Mouse (Mus musculus): ENCODE results near the gene 2610021A01Rik. TPM values are rescaled to one million over a fixed set of nuclear protein-coding genes. Genes with fewer than 3 reads are reported as not detected.
"Not testable (repeated sequence)": the region's sequence is repeated elsewhere in the genome, so short reads cannot be mapped to it uniquely, and the experiment has no call there.

Gene 2610021A01Rik
- 11.4 and 14.3 TPM in 2 replicates for polyA plus RNA-seq (2011; ENCODE audit: insufficient read length, low read depth, missing spikeins)

DNA sequence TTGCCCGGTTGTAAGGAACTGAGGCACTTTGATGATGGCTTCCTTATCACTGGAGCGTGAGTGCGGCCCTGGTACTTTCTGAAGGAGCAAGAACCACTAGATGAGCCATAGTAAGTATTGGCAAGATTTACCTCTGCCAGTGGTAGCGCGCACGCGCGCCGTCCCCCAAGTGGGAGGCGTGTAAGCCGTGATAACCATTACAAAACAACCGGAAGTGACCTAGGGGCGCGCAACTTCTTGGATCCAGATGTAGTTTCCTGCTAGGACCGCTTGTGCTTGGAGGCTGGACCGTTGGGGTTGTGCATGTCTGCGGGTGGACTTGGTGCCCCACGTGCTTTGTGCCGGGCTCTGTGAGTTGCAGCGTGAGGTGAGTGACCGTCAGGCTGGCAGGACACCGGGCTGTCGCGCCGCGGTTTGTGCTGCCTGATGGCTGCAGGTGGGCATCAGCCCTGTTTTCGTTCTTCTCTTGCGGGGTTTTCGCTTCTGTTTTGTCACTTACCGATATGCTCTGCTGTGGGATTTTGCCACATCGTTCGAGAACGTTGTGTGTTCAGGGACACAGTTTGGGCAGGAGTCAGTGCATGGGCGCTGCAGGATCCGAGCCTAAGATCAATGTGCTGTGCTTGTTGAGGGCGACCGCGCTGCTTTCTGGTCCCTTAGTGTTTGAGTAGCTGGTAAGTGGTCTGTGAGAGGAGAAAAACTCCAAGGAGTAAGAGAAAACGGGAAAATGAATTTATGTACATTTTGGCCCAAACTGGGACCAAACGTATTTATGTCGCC lies at the start of gene 2610021A01Rik:
2610021A01Rik (plus strand) TSS at position 197 of the 780 bp plus-strand sequence.
- Histone ChIP-seq H3K4me3 (ENCODE audit: insufficient read depth, low read length) (peak within 1 kb of the TSS; percentile 74), H3K27ac (ENCODE audit: insufficient read depth, low read length) (peak within 1 kb of the TSS; percentile 6; the same call in 1 of the 2 replicates)
- TF ChIP-seq POLR2A (IDR thresholded peaks at IDR 0.05; ENCODE audit: low read depth, low read length) (peak; percentile 76), CTCF (IDR thresholded peaks at IDR 0.05; ENCODE audit: borderline replicate concordance, insufficient read depth, low read length) (no peak)

DNA sequence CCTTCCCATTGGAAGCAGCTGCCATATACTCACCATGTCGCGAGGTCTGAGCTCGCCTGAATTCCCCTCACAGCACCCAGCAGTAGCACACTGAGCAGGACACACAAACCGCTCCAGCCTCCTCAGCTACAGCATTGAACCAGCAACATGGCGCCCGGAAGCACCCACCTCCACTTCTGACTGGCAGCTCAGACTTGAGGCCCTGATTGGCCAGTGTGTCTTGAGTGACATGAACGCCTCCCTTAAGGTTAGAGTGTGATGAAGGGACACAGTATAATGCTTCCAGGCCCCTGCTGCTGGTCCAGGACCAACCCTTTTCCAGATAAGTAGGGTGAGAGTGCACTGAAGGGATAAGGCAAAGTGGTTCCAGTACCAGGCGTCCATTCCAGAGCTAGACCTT lies 38.3 kb upstream of the 2610021A01Rik start:
- no peak overlapping the region for H3K27ac ChIP-seq (ENCODE audit: insufficient read depth, low read length)
- H3K4me1 ChIP-seq (ENCODE audit: control insufficient read depth, insufficient read depth, low read length): no peaks in the 10 kb centered on the region
- TF ChIP-seq POLR2A (IDR thresholded peaks at IDR 0.05; ENCODE audit: low read depth, low read length): no peak
- TF ChIP-seq CTCF (IDR thresholded peaks at IDR 0.05; ENCODE audit: borderline replicate concordance, insufficient read depth, low read length): no peak
- H3K4me3 ChIP-seq (ENCODE audit: insufficient read depth, low read length): no peak overlapping the region

More for the DNA sequence above, at the start of gene 2610021A01Rik:
- no peaks in the 10 kb centered on the region for H3K4me1 ChIP-seq (ENCODE audit: control insufficient read depth, insufficient read depth, low read length)

DNA sequence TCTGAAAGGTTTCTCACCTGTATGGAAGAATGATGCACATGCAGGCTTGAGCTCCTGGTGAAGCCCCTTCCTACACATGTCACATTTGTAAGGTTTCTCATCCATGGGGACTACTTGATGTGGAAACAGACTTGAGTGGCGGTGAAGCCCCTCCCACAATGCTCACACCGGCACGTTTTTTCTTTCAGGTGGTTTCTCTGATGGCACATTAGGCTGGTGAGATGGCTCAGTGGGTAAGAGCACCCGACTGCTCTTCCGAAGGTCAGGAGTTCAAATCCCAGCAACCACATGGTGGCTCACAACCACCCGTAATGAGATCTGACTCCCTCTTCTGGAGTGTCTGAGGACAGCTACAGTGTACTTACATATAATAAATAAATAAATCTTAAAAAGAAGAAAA lies 25.5 kb upstream of the 2610021A01Rik start, which contains the start of gene Gm6871:
Gm6871 (minus strand) TSS at position 101 of the 400 bp plus-strand sequence.
- H3K27ac ChIP-seq (ENCODE audit: insufficient read depth, low read length); H3K4me3 ChIP-seq (ENCODE audit: insufficient read depth, low read length); H3K4me1 ChIP-seq (ENCODE audit: control insufficient read depth, insufficient read depth, low read length): not testable (repeated sequence)

DNA sequence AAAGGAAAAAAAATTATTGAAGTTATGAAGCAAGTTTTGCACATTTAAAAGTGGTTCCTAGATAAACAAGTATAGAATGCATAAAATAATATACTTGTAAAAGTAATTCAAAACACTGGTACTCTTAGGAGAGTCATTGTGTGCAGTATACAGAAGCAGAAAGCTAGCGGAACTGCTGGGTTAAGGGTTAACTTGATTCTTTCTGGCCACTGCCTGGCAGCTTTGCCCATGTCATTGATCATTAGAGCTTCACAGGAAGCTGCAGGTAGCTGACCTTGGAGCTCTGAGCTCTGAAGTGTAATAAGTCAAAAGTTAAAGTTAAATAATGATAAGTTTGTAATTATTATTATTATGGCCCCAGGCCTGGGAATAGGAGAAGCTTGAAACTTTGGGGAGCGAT lies 21.1 kb upstream of the 2610021A01Rik start:
- no peak overlapping the region for H3K27ac ChIP-seq (ENCODE audit: insufficient read depth, low read length)
- no peak for TF ChIP-seq CTCF (IDR thresholded peaks at IDR 0.05; ENCODE audit: borderline replicate concordance, insufficient read depth, low read length)
- no peak for TF ChIP-seq POLR2A (IDR thresholded peaks at IDR 0.05; ENCODE audit: low read depth, low read length)
- H3K4me3 ChIP-seq (ENCODE audit: insufficient read depth, low read length): no peak overlapping the region
- H3K4me1 ChIP-seq (ENCODE audit: control insufficient read depth, insufficient read depth, low read length): no peaks in the 10 kb centered on the region

DNA sequence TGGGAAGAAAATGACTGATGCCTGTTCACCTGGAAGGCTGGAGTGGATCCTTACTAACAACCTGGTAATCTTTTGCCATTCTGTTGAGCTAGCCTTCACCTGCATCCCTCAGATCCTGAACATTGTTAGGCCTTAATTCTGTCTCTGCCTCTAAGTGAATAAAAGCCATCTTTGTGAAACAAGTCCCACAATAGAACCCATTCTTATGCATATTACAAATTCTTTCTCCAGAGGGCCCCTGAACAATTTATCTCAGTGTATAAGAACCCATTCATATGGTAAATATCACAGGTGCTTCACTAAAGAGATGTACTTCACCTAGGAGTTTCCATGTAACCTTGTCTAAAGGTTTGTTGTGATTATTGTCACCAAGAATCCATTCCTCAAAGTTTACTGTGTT lies 17.0 kb upstream of the 2610021A01Rik start:
- TF ChIP-seq CTCF (IDR thresholded peaks at IDR 0.05; ENCODE audit: borderline replicate concordance, insufficient read depth, low read length) (no peak), POLR2A (IDR thresholded peaks at IDR 0.05; ENCODE audit: low read depth, low read length) (no peak)
- no peak overlapping the region for H3K4me3 ChIP-seq (ENCODE audit: insufficient read depth, low read length)
- no peak overlapping the region for H3K27ac ChIP-seq (ENCODE audit: insufficient read depth, low read length)
- H3K4me1 ChIP-seq (ENCODE audit: control insufficient read depth, insufficient read depth, low read length): no peaks in the 10 kb centered on the region

DNA sequence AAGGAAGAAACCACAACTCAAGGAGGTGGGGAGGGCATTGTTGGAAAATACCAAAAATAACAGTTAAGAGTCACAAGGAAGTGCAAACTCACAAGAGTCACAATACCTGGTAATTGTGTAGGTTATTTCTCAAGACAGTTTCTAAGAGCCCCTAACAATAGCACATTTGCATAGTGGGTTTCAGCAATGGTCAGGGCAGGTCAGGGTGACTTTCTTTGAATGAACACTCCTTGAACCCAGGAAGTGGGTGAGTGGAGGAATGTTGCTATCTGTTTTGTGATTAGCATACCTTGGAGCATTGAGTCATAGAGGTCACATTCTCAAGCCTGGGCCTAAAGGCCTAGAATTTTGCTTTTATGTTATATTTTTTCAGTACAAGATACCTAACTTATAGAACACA lies 11.2 kb upstream of the 2610021A01Rik start:
- not testable (repeated sequence) for H3K4me3 ChIP-seq (ENCODE audit: insufficient read depth, low read length); H3K4me1 ChIP-seq (ENCODE audit: control insufficient read depth, insufficient read depth, low read length); H3K27ac ChIP-seq (ENCODE audit: insufficient read depth, low read length)

DNA sequence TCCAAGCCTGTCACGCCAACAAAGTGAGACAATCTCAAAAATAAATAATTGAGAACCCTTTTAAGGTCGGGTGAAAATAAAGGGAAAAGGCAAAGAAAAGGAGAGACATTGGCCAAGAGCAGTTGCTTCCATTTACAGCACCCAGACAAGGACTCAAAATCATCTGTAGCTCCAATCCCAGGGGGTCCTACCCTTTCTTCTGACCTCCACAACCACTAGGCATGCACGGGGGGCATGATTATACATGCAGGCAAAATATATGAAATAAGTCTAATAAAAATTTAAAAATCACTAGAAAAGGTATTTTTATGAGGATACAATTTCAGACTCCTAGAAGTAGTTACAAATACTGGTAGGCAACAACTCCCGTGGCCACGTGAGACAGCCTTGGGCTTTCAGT lies 415 bp upstream of the 2610021A01Rik start:
- H3K4me3 ChIP-seq (ENCODE audit: insufficient read depth, low read length): peak overlapping the region; percentile 40
- no peak overlapping the region for H3K27ac ChIP-seq (ENCODE audit: insufficient read depth, low read length)
- TF ChIP-seq CTCF (IDR thresholded peaks at IDR 0.05; ENCODE audit: borderline replicate concordance, insufficient read depth, low read length): no peak
- TF ChIP-seq POLR2A (IDR thresholded peaks at IDR 0.05; ENCODE audit: low read depth, low read length): no peak
- no peaks in the 10 kb centered on the region for H3K4me1 ChIP-seq (ENCODE audit: control insufficient read depth, insufficient read depth, low read length)

DNA sequence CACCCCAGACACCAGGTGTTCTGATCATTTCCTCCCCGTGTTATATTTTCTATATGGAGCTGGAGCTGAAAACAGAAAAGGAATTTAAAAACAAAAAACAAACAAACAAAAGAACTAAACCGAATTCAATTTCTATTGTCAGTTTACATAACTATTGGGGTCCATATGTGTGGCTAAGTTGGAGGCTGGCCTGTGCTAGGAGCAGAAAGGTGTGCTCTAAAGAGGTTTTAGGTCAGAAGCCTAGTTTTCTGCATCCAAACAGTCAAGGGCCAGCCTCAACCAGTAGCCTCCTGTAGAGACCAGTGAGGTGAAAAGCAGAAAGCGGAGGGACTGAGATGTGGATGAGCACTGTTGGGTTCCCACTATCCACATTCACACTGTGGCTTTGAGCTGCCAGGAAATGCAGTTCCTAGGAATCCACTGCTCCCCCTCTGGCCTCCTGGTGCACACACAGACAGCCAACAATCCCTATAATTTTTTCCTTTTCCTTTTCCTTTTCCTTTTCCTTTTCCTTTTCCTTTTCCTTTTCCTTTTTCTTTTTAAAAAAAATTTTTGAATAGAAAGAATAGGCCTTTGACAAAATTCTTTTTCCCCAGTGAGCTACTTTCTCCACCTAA lies 1.0 kb downstream of the 2610021A01Rik start:
- no peak overlapping the region for H3K27ac ChIP-seq (ENCODE audit: insufficient read depth, low read length)
- no peak for TF ChIP-seq CTCF (IDR thresholded peaks at IDR 0.05; ENCODE audit: borderline replicate concordance, insufficient read depth, low read length)
- no peak for TF ChIP-seq POLR2A (IDR thresholded peaks at IDR 0.05; ENCODE audit: low read depth, low read length)

DNA sequence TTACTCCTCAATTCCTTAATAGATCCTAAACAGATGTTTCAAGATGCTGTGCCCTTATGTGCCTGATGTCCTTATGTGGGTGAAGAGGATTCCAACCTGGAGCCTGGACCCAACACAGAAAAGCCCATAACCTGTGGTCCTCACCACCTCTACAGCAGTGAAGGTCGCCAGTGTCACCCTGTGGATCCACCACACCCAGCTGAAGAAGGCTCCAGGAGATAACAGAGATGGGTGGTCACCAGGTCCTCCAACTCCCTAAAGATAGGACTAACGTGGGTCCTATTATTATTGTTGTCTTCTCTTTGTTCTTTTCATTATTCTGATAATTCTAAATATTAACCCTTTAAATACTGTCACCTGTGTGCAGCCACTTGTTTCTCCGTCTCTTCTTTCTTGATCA lies 12.6 kb downstream of the 2610021A01Rik start:
- TF ChIP-seq CTCF (IDR thresholded peaks at IDR 0.05; ENCODE audit: borderline replicate concordance, insufficient read depth, low read length) (no peak), POLR2A (IDR thresholded peaks at IDR 0.05; ENCODE audit: low read depth, low read length) (no peak)
- Histone ChIP-seq H3K4me1 (ENCODE audit: control insufficient read depth, insufficient read depth, low read length) (no peaks in the 10 kb centered on the region), H3K4me3 (ENCODE audit: insufficient read depth, low read length) (no peak overlapping the region), H3K27ac (ENCODE audit: insufficient read depth, low read length) (no peak overlapping the region)

More for the DNA sequence above, 1.0 kb downstream of the 2610021A01Rik start:
- H3K4me3 ChIP-seq (ENCODE audit: insufficient read depth, low read length): peak overlapping the region; percentile 74
- no peaks in the 10 kb centered on the region for H3K4me1 ChIP-seq (ENCODE audit: control insufficient read depth, insufficient read depth, low read length)

DNA sequence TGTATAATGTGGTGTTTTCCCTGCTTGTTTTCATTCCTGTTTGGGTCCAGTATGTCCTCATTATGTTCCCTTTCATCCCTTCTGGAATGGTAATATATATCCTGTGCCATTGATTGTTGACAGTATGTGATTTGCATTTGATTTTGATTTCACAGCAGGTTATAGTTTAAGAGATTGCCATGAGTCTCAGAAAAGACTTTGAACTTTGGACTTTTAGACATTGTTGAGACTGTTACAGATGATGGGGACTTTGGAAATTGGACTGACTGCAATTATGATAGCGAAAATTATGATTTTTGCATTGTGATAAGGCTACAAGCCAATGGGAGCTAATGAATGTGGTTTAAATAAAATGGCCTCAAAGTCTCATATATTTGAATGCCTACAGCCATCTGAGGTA lies 17.2 kb downstream of the 2610021A01Rik start:
- H3K4me1 ChIP-seq (ENCODE audit: control insufficient read depth, insufficient read depth, low read length); H3K4me3 ChIP-seq (ENCODE audit: insufficient read depth, low read length); H3K27ac ChIP-seq (ENCODE audit: insufficient read depth, low read length): not testable (repeated sequence)

Data from embryonic fibroblast, embryonic 13.5 days (primary cell).